Mouse (Mus musculus): ENCODE measurements around the gene Olfr1346. TPM values are rescaled to one million over a fixed set of nuclear protein-coding genes. Genes with fewer than 3 reads are reported as not detected.

Gene Olfr1346
- not detected for polyA plus RNA-seq (2017; shearing (Covaris generic))

DNA sequence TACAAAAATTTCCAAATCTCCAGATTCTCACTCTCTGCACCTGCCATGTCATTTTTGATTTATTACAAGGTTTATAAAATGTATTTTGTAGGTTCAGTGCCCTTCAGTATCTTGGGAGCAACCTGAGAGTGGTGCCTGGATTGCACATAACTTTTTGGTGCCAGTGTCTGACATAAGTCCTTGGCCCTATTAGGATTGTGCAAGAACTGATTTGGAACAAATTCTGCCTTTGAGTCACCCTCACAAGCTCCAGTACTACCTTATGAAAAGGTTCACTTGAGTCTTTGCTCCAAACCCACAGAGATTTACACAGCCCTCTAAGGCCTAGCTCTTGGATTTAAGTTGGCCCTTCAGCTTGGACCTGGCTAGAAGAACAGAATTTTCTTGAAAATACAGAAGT lies at the start of gene Olfr1346:
Gene Olfr1346, plus strand, starts transcription at position 151 of the 400 bp plus-strand sequence.

DNA sequence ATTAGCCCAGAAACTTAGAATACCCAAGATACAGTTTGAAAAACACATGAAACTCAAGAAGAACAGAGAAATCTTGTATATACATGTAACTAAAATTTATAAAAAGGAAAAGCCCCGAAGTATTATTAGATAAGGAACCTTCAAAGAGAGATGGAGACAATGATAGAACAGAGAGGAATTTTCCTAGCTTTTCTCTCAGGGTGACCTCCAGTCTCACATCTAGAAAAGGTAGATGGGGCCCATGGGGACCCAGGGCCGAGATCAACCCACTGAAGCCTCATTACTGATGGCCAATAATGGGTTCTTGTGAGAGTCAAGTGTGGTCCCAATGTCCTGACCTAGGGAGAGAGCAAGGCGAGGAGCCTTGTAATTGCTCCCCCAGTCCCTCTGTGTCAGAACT lies 28.5 kb upstream of the Olfr1346 start, which contains the start of gene Olfr1344:
Gene Olfr1344, plus strand, starts transcription at position 301 of the 400 bp plus-strand sequence.

DNA sequence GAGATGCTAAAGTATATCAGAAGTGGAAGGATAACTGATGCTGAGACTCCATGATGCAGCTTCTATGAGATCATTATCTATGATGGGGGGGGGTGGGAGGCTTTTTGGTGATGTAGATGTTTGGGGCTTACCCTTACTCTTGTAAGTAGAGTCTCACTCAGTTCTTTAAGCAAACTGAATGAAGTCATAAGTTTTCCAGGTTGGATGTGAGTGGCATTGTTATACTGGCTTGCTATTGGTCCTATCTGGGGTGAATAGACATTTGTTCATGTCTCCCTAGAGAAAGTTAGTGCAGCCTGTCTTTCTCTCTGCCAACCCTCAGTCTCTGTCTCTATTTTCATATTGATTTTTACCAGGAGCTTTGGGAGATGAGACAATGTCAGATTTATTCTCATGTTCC lies 11.0 kb upstream of the Olfr1346 start, which contains the start of gene Olfr1336:
Gene Olfr1336, plus strand, starts transcription at position 301 of the 400 bp plus-strand sequence.

DNA sequence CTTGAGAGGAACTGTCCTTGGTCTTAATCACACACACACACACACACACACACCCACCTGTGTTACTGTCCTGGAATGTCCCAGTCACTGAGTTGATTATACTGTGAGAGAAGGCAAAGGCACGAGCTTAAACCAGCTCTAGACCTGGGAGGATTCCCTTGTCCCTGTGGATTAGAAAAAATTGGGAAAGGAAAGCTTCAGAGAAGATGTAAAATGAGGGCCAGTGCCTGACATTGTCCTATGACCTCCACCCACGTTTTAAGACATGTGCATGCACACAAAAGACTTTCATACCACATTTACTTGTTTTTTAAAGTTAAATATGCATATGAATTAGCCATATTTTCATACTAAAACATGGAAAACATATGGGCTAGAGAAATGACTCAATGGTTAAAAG lies 19.9 kb downstream of the Olfr1346 start, which contains the start of gene Olfr5:
Gene Olfr5, minus strand, starts transcription at position 101 of the 400 bp plus-strand sequence.

DNA sequence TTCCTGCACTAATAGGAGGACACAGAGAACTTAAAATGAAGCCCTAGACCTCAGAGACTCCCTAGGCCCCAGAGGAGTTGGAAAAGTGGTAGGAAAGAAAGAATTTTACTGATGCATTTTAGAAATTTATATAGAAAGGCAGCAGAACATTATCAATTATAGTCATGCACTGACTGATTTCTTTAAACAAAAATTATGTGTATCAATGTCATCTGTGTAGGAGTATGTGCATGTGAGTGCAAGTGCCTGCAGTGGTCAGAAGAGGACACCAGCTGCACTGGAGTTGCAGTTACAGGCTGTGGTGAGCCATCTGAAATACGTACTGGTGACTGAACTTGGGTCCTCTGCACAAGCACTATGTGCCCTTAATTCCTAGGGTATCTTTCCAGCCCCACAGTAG lies 32.8 kb downstream of the Olfr1346 start, which contains the start of gene Olfr1347:
Gene Olfr1347, minus strand, starts transcription at position 101 of the 400 bp plus-strand sequence.

DNA sequence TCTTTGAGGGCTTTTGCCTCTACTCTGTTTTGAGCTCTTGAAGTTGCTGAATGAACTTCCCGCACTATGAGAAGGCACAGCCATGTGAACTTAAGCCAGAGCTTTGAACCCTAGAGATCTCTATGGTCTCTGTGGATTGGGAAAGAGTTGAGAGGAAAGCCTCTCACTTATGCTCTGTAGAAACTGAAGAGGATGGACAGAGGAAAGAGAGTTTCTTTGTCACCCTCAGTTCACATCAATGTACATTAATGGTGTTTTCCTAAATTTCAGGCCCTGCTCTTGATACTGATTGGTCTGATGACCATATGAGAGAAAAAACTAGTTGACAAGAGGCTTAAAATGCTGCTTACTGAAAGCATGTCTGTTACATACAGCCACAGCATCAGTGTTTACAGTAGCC lies 41.7 kb downstream of the Olfr1346 start, which contains the start of gene Olfr1348:
Gene Olfr1348, minus strand, starts transcription at position 101 of the 400 bp plus-strand sequence.

DNA sequence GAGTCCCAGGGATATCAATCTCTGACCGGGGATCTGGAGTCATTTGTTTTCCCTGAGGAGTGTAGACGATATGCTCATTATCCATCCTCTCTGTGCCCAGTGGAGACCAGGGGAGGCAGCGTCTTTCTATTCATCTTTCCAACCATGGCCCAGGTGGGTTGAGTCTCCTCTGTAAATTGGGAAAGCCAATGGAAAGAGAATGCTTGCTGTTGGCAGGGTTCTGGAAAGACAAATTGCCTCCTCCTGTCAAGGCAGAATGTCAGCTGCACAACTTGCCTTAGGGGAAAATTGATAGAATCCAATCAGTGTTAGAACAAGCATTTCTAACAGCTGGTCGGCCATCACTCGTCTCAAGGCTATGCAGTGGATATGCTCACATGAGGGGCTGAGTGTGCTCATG lies 55.9 kb downstream of the Olfr1346 start, which contains the start of gene Olfr1349:
Gene Olfr1349, minus strand, starts transcription at position 101 of the 400 bp plus-strand sequence.

Other genes starting within 250 kb of the Olfr1346 start
- not detected for gene Zscan5b, start 244.8 kb upstream of the Olfr1346 start, polyA plus RNA-seq (2017; shearing (Covaris generic))
- not detected for gene Epp13, start 214.4 kb upstream of the Olfr1346 start, polyA plus RNA-seq (2017; shearing (Covaris generic))
- 3.5 TPM for gene Zfp667, start 180.5 kb upstream of the Olfr1346 start, polyA plus RNA-seq (2017; shearing (Covaris generic))
- gene Zfp583, start 135.8 kb upstream of the Olfr1346 start, polyA plus RNA-seq (2017; shearing (Covaris generic)): 0.22 TPM
- 0.91 TPM for gene Gm3854, start 123.3 kb upstream of the Olfr1346 start, polyA plus RNA-seq (2017; shearing (Covaris generic))
- gene Zfp78, start 103.8 kb upstream of the Olfr1346 start, polyA plus RNA-seq (2017; shearing (Covaris generic)): 2.3 TPM
- gene Zfp28, start 83.8 kb upstream of the Olfr1346 start, polyA plus RNA-seq (2017; shearing (Covaris generic)): 9.2 TPM
- not detected for gene Smim17, start 68.4 kb upstream of the Olfr1346 start, polyA plus RNA-seq (2017; shearing (Covaris generic))
- gene Gm20715, start 56.8 kb upstream of the Olfr1346 start, polyA plus RNA-seq (2017; shearing (Covaris generic)): not detected
- not detected for gene Olfr1344, start 28.4 kb upstream of the Olfr1346 start, polyA plus RNA-seq (2017; shearing (Covaris generic))
- gene Olfr1336, start 10.9 kb upstream of the Olfr1346 start, polyA plus RNA-seq (2017; shearing (Covaris generic)): 0.06 TPM
- gene Olfr5, start 19.8 kb downstream of the Olfr1346 start, polyA plus RNA-seq (2017; shearing (Covaris generic)): not detected
- not detected for gene Olfr1347, start 32.7 kb downstream of the Olfr1346 start, polyA plus RNA-seq (2017; shearing (Covaris generic))
- gene Olfr1348, start 41.6 kb downstream of the Olfr1346 start, polyA plus RNA-seq (2017; shearing (Covaris generic)): not detected
- not detected for gene Olfr1349, start 55.8 kb downstream of the Olfr1346 start, polyA plus RNA-seq (2017; shearing (Covaris generic))
- not detected for gene Olfr1350, start 97.7 kb downstream of the Olfr1346 start, polyA plus RNA-seq (2017; shearing (Covaris generic))
- not detected for gene Zim1, start 229.3 kb downstream of the Olfr1346 start, polyA plus RNA-seq (2017; shearing (Covaris generic))

Data from naive thymus-derived CD4-positive, alpha-beta T cell, adult 5 months (primary cell).